Mouse (Mus musculus) right cerebral cortex, postnatal 10 days (tissue): ENCODE results near the gene Trmt2a.

ENCODE experiments used
- DNase-seq, 2 experiments: peaks; one replicate each; pipeline ENCODE4 v3.0.0; 2021; ENCODE audit warnings: low spot score in 2 of 2

Trmt2a gene

DNA sequence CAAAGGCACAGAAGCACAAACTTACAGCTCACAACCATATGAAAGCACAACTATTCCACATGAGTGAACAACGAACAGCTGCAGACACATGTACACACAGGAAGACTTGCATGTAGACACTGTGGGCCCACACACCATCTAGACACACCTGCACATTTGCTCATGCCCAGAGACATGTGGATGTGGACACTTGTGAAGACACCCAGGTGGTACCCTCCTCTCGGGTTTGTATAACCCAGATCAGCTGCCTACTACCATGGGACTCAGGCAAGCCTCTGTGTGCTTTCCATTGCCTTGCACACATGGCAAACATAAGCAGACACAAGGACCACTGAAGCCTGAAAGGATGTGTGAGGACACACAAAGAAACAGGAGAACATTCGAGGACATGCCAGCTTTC lies 17.4 kb upstream of the Trmt2a start:
- DNase-seq = no peak

DNA sequence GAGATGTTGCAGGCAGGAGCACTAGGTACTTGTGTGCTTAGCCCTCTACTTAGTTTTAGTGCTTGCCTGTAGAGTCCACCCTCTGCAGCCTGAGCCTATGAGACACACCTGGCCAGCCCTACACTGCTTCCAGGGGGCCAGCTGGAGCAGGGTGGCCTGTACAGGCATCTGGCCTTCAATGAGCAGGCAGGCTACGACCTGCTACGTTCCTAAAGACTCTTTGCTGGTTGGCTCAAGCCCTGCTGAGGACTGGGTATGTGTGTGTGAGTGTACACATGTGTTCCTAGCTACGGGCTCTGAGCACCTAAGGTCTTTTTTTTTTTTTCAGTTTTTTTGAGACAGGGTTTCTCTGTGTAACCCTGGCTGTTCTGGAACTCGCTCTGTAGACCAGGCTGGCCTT lies 17.0 kb upstream of the Trmt2a start:
- no peak for DNase-seq

DNA sequence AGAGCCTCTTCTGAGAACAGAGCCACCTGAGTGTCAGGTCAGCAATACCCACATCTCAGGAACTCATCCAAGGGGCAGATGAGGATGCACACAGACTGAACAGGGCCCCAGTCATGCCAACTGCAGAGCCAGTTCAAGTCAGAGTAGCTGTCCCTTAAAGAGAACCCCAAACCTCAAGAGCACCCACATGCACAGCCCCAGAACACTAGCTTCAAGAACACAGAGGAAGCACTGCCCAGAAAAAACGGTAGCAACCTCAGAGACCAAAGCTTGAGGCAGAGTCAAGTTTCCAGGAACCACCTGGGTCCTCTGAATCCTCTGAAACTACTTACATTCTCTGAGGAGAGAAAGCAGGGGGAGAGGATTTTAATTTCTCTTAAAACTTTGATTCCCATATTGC lies 15.0 kb upstream of the Trmt2a start:
- DNase-seq = peak; percentile 19 to 34

DNA sequence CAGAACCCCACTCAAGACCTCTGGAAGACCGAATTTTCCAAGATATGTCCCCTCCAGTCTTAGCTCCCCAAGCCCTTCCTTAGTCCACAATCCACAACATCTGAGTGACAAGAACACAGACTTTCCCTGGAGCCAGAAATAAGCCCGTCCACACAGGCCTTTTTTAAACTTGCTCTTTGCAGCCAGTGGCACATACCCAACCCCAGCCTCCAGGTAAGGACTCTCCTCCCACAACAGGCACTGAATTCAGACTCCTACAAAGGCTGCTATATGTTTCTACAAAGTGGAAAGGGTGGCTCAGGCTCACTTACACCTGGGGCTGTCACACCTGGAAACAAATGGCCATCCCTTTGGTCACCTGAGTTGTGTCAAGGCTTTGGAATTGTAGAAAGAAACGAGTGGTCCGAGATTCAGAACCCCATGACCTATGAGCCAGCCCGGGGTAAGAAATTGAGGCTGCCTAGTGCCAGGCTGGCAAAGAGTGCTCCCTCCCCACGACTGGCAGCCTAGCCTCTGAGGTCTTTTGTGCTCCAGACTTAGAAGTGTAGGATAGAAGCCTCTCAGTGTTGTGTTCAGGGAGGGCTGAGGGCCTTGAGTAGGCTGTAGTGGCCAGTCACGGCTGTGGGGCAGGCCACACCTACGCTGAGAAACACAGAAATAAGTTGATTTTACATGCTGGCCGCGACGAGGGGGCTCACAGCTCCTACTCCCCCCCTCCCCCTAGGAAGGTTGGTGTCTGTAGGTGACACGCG lies 14.4 kb upstream of the Trmt2a start:
- peak in 1 of 2 experiments; percentile 25 for DNase-seq

DNA sequence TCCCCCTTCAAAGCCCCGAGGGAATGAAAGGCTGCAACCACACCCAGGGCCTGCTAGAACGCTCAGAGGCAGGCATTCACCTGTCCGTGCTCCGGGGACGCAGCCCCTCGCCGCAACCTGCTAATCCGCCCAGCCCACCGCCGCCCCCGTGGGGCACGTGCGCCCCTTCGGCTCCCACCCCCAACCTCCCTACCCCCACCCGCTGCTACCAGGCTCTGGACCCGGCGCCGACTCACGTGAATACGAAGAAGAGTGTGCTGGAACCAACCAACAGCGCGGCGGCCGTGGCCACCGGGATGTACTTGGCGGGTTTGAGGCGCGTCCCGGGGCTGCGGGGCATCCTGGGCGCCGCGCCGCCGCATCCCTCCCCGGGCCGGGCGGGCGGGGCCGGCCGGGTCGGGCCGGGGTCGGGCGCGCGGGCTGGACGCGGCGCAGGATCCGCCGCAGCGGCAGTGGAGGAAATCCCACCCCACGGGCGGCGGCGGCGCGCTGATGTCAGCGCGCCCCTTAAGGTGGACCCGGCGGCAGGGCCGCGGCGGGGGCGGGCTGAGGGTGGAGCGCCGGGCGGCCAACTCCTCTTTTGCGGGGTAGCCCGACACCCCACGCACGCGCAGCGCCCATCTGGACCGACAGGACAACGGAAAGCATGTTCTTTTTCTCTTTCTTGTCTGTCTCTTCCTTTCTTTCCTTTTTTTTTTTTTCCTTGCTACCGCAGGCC lies 13.6 kb upstream of the Trmt2a start, which contains the start of gene Zdhhc8:
Gene Zdhhc8 (minus strand): TSS at position 466 of the 718 bp plus-strand sequence.
- peak; percentile 89 to 90 for DNase-seq

DNA sequence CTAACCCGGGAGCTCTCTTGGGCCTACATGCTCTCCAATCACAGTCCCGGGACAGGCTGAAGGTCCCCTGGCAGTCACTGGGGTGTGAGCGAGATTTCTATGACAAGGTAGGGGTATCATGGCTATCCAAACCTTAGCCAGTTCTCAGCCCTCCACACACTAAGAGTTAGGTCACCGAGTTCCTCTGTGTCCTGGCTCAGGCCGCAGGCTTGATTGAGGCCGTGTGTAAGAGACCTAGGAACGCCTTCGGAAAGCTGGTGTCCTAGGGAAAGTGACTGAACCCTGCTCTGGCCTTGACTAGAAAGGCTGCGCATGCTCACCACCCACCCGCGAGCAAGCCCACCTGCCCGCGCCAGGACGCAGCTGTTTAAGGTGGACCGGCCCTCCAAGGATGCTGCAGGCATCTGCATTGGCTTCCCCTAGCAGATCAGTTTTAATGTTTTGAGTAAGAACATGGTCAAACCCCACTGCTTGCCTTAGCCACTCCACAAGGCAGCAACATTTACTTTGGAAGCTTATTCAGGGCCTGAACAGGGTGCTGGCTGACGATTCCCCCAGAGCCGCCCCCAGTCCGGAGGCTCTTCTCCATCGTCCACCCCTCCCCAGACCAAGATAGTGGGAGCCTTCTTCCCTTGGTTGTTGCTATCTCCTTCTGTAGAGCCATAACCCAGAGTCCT lies 13.0 kb upstream of the Trmt2a start:
- peak; percentile 86 to 87 for DNase-seq

DNA sequence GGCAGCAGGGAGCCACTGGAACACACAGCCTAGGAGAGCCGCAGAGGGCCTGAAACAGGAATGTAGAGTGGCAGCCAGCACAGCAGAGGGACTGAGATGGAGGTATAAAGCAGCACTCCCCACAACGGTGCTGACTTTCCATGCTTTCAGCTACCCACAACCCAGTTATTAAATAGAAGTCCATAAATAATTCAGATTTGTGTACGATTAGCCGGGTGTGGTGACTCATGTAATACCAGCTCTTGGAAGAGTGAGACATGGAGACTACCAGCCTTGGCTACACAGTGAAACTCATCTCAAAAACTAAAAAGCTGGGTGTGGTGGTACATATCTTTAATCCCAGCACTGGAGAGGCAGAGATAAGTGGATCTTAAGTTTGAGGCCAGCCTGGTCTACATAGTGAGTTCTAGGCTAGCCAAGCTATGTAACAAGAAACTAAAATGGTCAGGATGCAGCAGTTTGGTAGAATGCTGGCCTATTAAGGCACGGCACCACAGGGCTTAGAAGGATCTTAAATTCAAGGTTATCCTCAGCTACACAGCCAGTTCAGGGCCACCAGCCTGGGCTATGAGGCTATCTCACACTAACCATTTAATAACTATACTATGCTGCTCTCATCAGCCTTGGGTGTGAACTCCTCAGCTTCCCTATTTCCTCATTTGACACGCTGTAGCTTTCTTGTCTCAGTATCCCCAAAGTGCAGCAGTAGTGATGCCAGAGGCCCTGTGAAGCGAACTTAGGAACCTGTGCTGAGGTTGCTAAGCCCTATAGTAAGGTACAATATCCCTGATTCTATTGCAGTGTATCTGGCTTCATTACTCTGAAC lies 11.6 kb upstream of the Trmt2a start:
- DNase-seq = peak in 1 of 2 experiments; percentile 35

DNA sequence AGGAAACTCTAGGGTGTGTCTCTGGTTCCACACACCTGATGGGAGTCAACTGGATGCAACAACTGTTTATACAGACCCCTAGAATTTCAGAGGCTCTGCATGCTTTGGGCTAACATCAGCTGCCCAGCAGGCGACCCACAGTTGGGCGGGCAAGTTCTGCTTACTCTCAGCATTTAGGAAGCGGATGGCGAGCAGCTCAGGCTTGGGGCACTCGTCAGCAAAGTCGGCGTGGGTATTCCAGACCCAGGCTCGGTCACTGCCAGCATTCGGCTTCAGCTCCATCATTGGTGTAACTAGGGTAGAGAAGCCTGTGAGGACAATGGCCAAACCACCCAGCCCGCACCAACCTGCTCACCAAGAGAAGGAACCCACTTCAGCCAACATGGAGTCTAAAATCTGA lies 6.9 kb upstream of the Trmt2a start:
- peak in 1 of 2 experiments; percentile 34 for DNase-seq

DNA sequence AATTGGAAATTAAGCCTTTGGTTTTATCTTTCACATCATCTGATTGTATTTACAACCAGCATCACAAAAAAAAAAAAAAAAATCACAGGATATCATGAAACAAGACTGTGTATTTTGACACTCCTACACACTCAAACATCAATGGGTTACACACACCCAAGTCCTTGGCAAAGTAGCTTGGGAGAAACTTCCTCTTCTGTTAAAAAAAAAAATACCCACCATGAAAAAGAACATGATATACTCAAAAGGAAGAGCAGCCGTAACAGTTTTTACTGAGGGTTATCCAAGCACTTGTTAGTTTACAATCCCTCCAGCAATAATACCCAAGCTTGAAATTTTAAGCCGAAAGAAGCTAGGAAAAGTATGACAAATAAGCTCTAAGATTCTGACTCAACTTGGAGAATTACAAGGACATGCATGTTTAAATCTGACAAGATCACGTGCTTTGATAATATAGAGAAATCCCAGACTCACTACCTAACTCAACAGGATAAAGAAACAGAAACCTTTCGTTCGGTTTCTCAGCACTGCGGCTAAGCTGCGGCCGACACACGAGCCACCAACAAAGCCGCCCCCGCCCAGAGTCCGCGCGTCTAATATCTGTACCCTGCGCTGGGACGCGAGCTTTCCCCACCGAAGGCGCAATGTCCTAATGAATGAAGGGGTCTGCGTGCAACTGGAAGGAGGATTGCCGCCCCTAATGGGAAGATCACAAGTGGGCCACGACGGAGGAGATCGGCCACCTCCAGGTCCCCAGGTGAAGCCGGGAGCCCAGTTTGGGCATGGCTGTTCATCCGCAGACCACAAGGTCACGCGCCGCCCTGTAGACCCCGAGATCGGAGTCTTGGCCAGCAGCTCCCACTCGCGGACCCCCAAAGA lies 719 bp upstream of the Trmt2a start:
- DNase-seq = no peak

DNA sequence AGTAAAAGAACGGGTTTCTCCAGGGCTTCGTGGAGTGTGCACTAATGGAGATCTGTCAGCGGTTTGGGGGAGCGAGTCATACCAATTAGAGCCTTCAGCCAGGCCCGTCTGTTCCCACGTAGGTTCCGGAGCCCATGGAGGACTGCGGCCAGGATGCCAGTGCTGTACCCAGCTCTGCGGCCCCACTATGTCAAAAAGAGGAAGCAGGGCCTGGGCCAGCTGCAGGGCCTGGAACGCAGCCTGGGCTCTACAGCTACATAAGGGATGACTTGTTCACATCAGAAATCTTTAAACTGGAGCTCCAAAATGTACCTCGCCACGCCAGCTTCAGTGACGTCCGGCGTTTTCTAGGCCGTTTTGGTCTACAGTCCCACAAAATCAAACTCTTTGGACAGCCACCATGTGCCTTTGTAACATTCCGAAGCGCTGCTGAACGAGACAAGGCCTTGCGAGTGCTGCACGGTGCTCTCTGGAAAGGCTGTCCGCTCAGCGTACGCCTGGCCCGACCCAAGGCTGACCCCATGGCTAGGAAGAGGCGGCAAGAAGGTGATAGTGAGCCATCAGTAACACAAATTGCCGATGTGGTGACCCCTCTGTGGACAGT lies 987 bp downstream of the Trmt2a start:
- peak; percentile 72 to 81 for DNase-seq

DNA sequence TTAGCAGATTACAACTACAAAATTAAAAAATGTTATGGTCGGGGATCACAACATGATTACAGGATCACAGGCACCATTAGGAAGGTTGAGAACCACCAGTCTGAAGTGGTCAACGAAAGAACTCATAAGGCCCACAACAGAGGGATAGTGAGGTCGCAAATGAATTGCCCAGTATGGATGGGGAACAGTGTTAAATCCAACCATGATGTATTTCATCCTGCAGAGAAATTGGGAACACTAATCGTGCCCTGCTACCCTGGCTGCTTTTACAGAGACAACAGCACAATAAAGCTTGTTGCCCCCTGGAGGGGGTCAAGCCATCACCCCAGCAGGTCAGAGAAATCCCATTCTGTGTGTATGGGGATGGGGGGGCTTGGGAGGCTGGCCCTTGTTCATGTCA lies 1.8 kb downstream of the Trmt2a start:
- peak in 1 of 2 experiments; percentile 30 for DNase-seq

DNA sequence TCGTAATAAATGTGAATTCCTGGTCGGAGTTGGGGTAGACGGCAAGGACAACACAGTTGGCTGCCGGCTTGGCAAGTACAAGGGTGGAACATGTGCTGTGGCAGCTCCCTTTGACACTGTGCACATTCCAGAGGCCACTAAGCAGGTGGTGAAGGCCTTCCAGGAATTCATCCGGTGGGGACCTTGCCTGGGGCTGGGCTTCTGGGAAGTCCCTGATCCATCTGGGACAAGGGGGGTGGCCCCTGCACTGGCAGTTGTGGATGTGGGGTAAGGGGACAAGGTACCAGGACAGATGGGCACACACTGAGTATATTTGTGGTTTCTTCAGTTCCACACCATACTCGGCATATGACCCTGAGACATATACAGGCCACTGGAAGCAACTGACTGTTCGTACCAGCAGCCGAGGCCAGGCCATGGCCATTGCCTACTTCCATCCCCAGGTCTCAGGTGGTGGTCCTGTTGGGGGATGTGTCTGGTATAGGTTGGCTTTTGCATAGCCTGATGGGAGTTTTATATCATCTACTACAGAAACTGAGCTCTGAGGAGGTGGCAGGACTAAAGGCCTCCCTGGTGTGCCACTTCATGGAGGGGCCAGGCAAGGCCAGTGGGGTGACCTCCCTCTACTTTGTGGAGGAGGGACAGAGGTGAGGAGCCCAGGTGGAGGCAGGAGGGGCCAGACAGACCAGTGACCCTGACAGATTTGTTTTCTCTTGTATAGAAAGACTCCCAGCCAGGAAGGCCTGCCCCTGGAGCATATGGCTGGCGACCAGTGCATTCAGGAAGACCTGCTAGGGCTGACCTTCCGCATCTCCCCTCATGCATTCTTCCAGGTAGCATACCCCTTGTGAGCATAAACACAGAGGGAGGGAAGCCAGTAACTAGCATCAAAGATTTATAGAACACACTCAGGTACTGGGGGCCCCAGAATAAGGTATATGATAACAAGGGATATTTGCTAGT lies 2.6 kb downstream of the Trmt2a start:
- peak in 1 of 2 experiments; percentile 40 for DNase-seq

DNA sequence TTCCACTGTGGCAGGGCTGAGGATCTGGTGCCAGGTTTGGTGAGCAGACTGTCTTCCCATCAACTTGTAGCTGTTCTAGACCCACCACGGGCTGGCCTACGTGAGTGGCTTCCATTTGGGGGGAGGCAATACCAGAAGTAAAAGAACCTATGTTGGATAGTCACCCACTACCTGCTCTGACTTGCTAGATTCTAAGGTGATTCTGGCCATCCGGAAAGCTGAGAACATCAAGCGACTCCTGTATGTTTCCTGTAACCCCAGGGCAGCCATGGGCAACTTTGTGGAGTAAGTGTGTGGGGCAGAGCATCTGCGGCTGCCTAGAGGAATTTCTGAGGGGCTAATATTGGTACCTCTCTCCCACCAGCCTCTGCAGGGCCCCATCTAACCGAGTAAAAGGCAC lies 4.3 kb downstream of the Trmt2a start:
- DNase-seq = no peak

DNA sequence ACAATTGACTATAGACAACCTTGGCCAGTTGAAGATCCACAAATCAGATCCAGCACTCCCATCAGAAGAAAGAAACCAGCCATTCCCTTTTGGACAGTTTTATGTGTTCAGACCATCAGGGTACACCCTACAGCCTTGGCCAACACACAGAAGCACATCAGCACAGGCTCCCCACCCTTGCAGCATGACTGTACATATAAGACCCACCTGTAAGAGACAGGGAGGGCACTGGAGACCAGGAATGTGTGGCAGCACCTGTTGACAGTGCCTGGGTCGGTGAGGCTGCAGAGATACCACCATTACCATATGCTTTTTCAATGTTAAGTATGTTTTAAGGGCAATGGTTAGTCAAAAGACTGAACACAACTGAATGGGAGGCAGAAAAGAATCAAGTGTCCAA lies 5.4 kb downstream of the Trmt2a start:
- DNase-seq = peak in 1 of 2 experiments; percentile 25

DNA sequence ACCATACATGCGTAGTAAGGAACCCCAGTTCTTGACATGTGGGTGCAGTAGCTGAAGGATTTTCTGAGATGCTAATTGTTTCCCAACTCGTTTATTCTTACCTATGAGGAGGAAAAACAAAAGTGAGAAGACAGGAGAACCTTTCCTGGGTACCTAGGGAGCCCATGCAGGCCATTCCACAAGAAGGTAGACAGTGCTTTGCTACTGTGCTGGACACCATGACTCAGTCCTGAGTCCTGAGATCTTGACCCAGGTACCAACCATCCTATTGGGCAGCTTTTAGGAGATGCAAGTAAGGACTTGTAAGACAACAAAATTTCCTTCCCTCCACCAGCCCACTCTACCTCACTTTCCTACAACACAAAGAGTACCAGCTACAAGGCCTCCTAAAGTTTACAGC lies 9.7 kb downstream of the Trmt2a start, which contains the start of gene Gm49776:
Gene Gm49776 (minus strand): TSS at position 101 of the 400 bp plus-strand sequence.
- DNase-seq = no peak

DNA sequence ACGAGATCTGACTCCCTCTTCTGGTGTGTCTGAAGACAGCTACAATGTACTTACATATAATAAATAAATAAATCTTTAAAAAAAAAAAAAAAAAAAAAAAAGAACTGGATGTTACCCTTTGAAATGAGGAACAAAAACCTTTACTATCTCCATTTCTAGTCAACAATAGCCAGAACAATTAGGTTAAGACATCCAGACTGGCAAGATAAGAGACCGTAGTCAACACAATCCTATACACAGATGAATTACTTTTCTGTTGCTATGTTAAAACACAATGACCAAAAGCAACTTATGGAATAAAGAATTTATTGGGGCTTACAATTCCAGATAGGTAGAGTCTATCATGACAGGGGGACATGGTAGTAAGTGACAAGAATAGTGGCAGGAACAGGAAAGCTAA lies 16.5 kb downstream of the Trmt2a start:
- no peak for DNase-seq

DNA sequence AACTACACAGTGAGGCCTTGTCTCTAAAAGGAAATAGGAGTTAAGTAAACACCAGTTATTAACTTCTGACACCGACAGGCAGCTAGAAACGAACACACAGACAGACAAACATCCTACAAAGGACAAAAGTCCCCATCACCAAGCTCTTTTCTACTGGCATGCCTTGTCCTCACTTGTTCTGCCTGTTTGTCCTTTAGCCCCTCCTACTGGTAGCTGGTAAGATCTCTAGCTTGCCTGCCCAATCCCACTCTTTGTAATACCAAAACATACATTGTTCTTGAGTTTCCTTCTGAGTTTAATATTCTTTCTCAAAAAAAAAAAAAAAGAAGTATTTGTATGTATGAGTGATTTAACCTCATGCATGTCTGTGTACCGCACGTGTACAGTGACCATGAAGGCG lies 19.7 kb downstream of the Trmt2a start:
- DNase-seq = no peak

DNA sequence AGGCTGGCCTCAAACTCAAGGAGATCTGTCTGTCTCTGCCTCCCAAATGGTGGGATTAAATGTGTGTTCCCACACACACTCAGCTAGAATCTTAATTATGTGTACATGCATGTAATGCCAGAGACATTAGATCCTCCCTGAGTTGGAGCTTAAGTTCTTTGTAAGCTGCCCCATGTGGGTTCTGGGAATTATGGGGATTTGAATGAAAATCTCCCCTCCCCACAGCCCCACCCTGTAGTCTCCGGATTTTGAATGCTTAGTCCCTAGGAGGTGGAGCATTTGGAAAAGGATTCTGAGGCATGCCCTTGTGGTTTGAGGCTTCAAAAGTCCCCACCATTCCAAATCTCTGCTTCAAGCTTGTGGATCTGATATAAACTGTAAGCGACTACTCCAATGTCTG lies 26.7 kb downstream of the Trmt2a start:
- DNase-seq = no peak

DNA sequence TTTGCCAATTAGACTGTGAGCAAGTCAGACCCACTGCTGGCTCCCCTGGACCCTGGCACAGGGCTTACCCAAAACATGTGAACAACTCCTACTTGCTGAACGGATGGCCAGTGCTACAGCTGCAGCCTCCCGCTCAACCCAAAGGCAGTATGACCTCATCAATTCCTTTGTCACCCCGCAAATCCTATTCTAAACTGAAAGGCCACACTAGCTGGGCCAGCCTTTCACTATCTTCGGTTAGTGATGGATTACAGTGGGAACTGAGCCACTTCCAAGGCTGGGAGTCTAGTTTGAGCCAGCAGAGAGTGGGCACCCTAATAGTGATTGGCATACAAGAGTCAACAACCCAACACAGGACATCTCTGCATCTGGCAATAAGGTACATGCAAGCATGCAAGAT lies 39.7 kb downstream of the Trmt2a start:
- peak in 1 of 2 experiments; percentile 21 for DNase-seq
